ENCODE assay signal across 8 mouse cellular contexts in the genomic region with DNA sequence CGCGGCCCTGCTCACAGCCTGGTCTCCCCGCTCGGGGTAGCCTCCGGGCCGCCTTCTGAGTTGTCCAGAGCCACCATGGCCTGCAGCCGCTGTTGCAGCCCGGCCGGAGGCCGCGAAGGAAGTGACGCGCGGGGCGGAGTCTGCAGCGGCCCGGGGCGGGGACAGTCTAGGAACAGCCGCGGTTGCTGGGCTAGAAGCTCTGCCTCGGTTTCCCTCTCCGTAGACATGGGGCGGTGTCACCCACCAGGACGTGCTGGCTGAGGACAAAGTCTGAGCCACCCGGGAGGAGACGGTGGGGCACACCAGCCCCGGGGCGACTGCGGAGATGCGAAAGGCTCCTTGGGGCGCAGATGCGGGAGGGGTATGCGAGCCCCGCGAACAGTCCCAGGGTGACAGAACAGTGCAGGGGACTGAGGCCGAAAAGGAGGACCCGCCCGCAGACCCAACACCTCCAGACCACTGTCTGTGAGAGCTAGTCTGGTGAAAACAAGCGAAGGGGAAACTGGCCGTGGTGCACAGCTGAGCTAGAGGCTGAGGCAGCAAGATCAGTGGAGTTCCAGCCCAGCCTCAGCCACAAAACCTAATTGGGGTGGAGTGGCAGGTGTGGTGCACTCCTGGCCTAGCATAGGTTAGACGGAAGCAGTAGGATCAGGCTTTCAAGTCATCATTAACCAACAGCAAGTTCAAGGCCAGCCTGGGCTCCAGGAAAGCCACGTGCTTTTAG. TPM values are rescaled to one million over a fixed set of nuclear protein-coding genes. Genes with fewer than 3 reads are reported as not detected.
A peak's percentile ranks its signal among the peaks of the same experiment; 100 is the strongest.
DNase-seq lines count a peak whose midpoint lies in the region; ATAC-seq and TF ChIP-seq lines count a peak whose summit lies in the region.

Gene Kiss1r, plus strand, starts transcription at position 164 of the 724 bp plus-strand sequence.

- WGBS in forebrain, embryonic 16.5 days = 2% methylated on average over 42 of the region's 42 CpGs
- WGBS in neural tube, embryonic 13.5 days = 2% methylated on average over 42 of the region's 42 CpGs

- TF ChIP-seq EP300 in ES-Bruce4 (IDR thresholded peaks at IDR 0.05; ENCODE audit: insufficient read depth, low read depth, low read length) = no peak

- no peak for TF ChIP-seq CTCF in ES-Bruce4 (IDR thresholded peaks at IDR 0.05; ENCODE audit: low read depth, low read length)

- peak within 1 kb of the TSS; percentile 73 for H3K9ac ChIP-seq in ES-Bruce4 (ENCODE audit: low read depth, poor library complexity, severe bottlenecking)
- peak within 1 kb of the TSS; percentile 98 for H3K9ac ChIP-seq in forebrain, embryonic 16.5 days (replicated peaks; ENCODE audit: low read depth, low read length)
- H3K9ac ChIP-seq in neural tube, embryonic 13.5 days = peak within 1 kb of the TSS; percentile 97

- peaks cover 7% of the 10 kb centered on the region for H3K4me1 ChIP-seq in ES-Bruce4 (ENCODE audit: control insufficient read depth, insufficient read depth, low read length)
- peaks cover 44% of the 10 kb centered on the region for H3K4me1 ChIP-seq in forebrain, embryonic 16.5 days (replicated peaks; ENCODE audit: control insufficient read depth, insufficient read depth, low read length)
- H3K4me1 ChIP-seq in neural tube, embryonic 13.5 days (replicated peaks) = peaks cover 54% of the 10 kb centered on the region

- no peaks in the 10 kb centered on the region for H3K27me3 ChIP-seq in ES-Bruce4 (ENCODE audit: control insufficient read depth, insufficient read depth, low read length, poor library complexity, severe bottlenecking)
- H3K27me3 ChIP-seq in forebrain, embryonic 16.5 days (replicated peaks; ENCODE audit: control insufficient read depth, insufficient read depth, low read length) = peaks cover 46% of the 10 kb centered on the region
- peaks cover 48% of the 10 kb centered on the region for H3K27me3 ChIP-seq in neural tube, embryonic 13.5 days

- peak; percentile 85 for DNase-seq in cerebellum, adult 11-12 months
- peak; percentile 78 for DNase-seq in heart, postnatal 25 days (ENCODE audit: low spot score)
- peak; percentile 80 to 86 for DNase-seq in layer of hippocampus, adult 18-20 months (ENCODE audit: low spot score in 2 of 2)
- peak; percentile 89 to 90 for DNase-seq in lung, adult 18-20 months
- peak; percentile 94 for DNase-seq in testis, postnatal 10 days (ENCODE audit: low spot score)

- H3K4me2 ChIP-seq in forebrain, embryonic 16.5 days (ENCODE audit: low read length) = peak within 1 kb of the TSS; percentile 97
- H3K4me2 ChIP-seq in neural tube, embryonic 13.5 days = peak within 1 kb of the TSS; percentile 97

- intact Hi-C loops in heart, postnatal 25 days (cut with DNase I) = no loop called here

- H3K27ac ChIP-seq in ES-Bruce4 (ENCODE audit: insufficient read depth, low read length) = no peak within 1 kb of the TSS
- peak within 1 kb of the TSS; percentile 80 for H3K27ac ChIP-seq in forebrain, embryonic 16.5 days (ENCODE audit: low read length)
- peak within 1 kb of the TSS; percentile 85 for H3K27ac ChIP-seq in neural tube, embryonic 13.5 days (replicated peaks)

- no peaks in the 10 kb centered on the region for H3K9me3 ChIP-seq in ES-Bruce4 (replicated peaks; ENCODE audit: control insufficient read depth, insufficient read depth, low read length, poor library complexity, severe bottlenecking)
- no peaks in the 10 kb centered on the region for H3K9me3 ChIP-seq in forebrain, embryonic 16.5 days (ENCODE audit: control insufficient read depth, low read length)
- H3K9me3 ChIP-seq in neural tube, embryonic 13.5 days = no peaks in the 10 kb centered on the region

- peak within 1 kb of the TSS; percentile 74 for H3K4me3 ChIP-seq in ES-Bruce4 (ENCODE audit: low read depth, low read length)
- peak within 1 kb of the TSS; percentile 91 for H3K4me3 ChIP-seq in forebrain, embryonic 16.5 days (replicated peaks; ENCODE audit: low read length)
- peak within 1 kb of the TSS; percentile 84 for H3K4me3 ChIP-seq in neural tube, embryonic 13.5 days

- peak; percentile 89 for ATAC-seq in forebrain, embryonic 16.5 days
- ATAC-seq in neural tube, embryonic 13.5 days (ENCODE audit: low read depth) = peak; percentile 81

- no peaks in the 10 kb centered on the region for H3K36me3 ChIP-seq in ES-Bruce4 (ENCODE audit: control insufficient read depth, insufficient read depth, low read length, poor library complexity, severe bottlenecking)
- 0 out of 2 replicates have a peak, but pooled peaks cover 2% of the 10 kb centered on the region for H3K36me3 ChIP-seq in forebrain, embryonic 16.5 days (ENCODE audit: control insufficient read depth, insufficient read depth)
- H3K36me3 ChIP-seq in neural tube, embryonic 13.5 days = peaks cover 7% of the 10 kb centered on the region

- peak; percentile 34 for TF ChIP-seq POLR2A in ES-Bruce4 (IDR thresholded peaks at IDR 0.05; ENCODE audit: insufficient read depth, low read length)

RNA-seq across cellular contexts. Expression of gene Kiss1r, which starts in this region (rescaled TPM):
- polyA plus RNA-seq in ES-Bruce4 (2011; ENCODE audit: insufficient read depth, insufficient read length, low read depth, missing spikeins) = 0.25 and 1.2 TPM in 2 replicates
- 2.7 and 3.6 TPM in 2 replicates for polyA plus RNA-seq in forebrain, embryonic 16.5 days (2015; fragmentation: Nextera tagmentation; extraction: Ambion mirVana)
- under 1 TPM; 0.14 to 0.18 TPM for total RNA-seq in heart, postnatal 25 days (2021)
- 1 to 10 TPM; 6.7 to 7.8 TPM for total RNA-seq in layer of hippocampus, adult 18-20 months (2021)
- polyA plus RNA-seq in neural tube, embryonic 13.5 days (2015; fragmentation: Nextera tagmentation; extraction: Ambion mirVana) = 2.1 and 2.4 TPM in 2 replicates

Comparison
In these comparisons a context has a peak if more than half of its experiments do, and no peak if none do; other contexts are left out.
1. RNA of gene Kiss1r (total RNA-seq): 6.7 to 7.8 TPM in layer of hippocampus, adult 18-20 months; 0.14 to 0.18 TPM in heart, postnatal 25 days; every median in the first group is over 4 times any median in the second.
2. Peak in DNase-seq in heart, postnatal 25 days; RNA of the gene not detected or under 1 TPM.
3. Peak in every context shown above with its lines, with median percentiles within 50 percentile points of each other: H3K4me3 ChIP-seq, H3K9ac ChIP-seq and DNase-seq.